Mouse (Mus musculus) macrophage (primary cell): ENCODE data around the gene Klk1. TPM values are rescaled to one million over a fixed set of nuclear protein-coding genes. Genes with fewer than 3 reads are reported as not detected.
"Not testable (repeated sequence)": the region's sequence is repeated elsewhere in the genome, so short reads cannot be mapped to it uniquely, and the experiment has no call there.

ENCODE experiments used
- H3K27ac ChIP-seq: fragments of 350-480 bp; formaldehyde crosslinking; 2 replicates; pipeline ENCODE4 v1.9.0; 2021
- H3K36me3 ChIP-seq: fragments of 350-480 bp; formaldehyde crosslinking; 2 replicates; pipeline ENCODE4 v1.9.0; 2021; ENCODE audit errors: inconsistent target
- H3K4me3 ChIP-seq: fragments of 350-480 bp; formaldehyde crosslinking; 2 replicates; pipeline ENCODE4 v1.9.0; 2021; ENCODE audit errors: inconsistent target
- H3K79me2 ChIP-seq: fragments of 350-480 bp; formaldehyde crosslinking; 2 replicates; pipeline ENCODE4 v1.9.0; 2021; ENCODE audit errors: inconsistent target
- WGBS: methylation state at CpG from one replicate; pipeline ENCODE4 v1.1.7; 2026; ENCODE audit warnings: inconsistent platforms; ENCODE audit not compliant: missing documents; 5-methylcytosine and 5-hydroxymethylcytosine counted together
- polyA plus RNA-seq: library from polyadenylated mRNA; stranded (reverse); fragments of 250-400 nt; gene quantifications from 3 replicates; pipeline ENCODE4 v1.2.4, GENCODE M21; 2018; ENCODE audit warnings: inconsistent platforms

Klk1 gene
- polyA plus RNA-seq, 1 experiment from 2014 or later = 0.30 TPM

GRCm38 (mm10) chr7:44244080-44244479, 18.9 kb downstream of the Klk1 start:
- WGBS = 14% methylated on average over 1 of the region's 1 CpGs
- H3K79me2 ChIP-seq = peaks cover 28% of the 10 kb centered on the region
- H3K36me3 ChIP-seq = no peaks in the 10 kb centered on the region
- no peak overlapping the region for H3K27ac ChIP-seq
- H3K4me3 ChIP-seq = no peak overlapping the region

GRCm38 (mm10) chr7:44246055-44246983, 21.2 kb downstream of the Klk1 start, which contains the start of the genes 1700028J19Rik and 2410002F23Rik:
Gene 1700028J19Rik (minus strand): TSS chr7:44246695.
Gene 2410002F23Rik (plus strand): TSS chr7:44246722.
- Histone ChIP-seq H3K27ac (peak within 1 kb of the TSS; percentile 89), H3K4me3 (peak within 1 kb of the TSS; percentile 96), H3K79me2 (peaks cover 29% of the 10 kb centered on the region), H3K36me3 (peaks cover 17% of the 10 kb centered on the region; the same call in 1 of the 2 replicates)
- under 1% methylated on average over 58 of the region's 62 CpGs for WGBS

GRCm38 (mm10) chr7:44246984-44247470, 21.9 kb downstream of the Klk1 start:
- H3K79me2 ChIP-seq = peaks cover 29% of the 10 kb centered on the region
- peak overlapping the region; percentile 96 for H3K4me3 ChIP-seq
- peak overlapping the region; percentile 46 for H3K27ac ChIP-seq
- H3K36me3 ChIP-seq = peaks cover 17% of the 10 kb centered on the region; the same call in 1 of the 2 replicates
- WGBS = under 1% methylated on average over 23 of the region's 23 CpGs

GRCm38 (mm10) chr7:44247971-44248370, 22.8 kb downstream of the Klk1 start:
- Histone ChIP-seq H3K79me2 (peaks cover 29% of the 10 kb centered on the region), H3K4me3 (no peak overlapping the region), H3K27ac (no peak overlapping the region), H3K36me3 (peaks cover 17% of the 10 kb centered on the region; the same call in 1 of the 2 replicates)
- 100% methylated on average over 2 of the region's 2 CpGs for WGBS

- H3K36me3 ChIP-seq = peaks cover 17% of the 10 kb centered on the region; the same call in 1 of the 2 replicates
- no peak overlapping the region for H3K27ac ChIP-seq
- 83% methylated on average over 4 of the region's 4 CpGs for WGBS
- peaks cover 29% of the 10 kb centered on the region for H3K79me2 ChIP-seq
- no peak overlapping the region for H3K4me3 ChIP-seq
These were observed 24.1 kb downstream of the Klk1 start for GRCm38 (mm10) chr7:44249248-44249647.

- Histone ChIP-seq H3K79me2 (peaks cover 28% of the 10 kb centered on the region), H3K36me3 (peaks cover 17% of the 10 kb centered on the region; the same call in 1 of the 2 replicates)
- H3K27ac ChIP-seq, H3K4me3 ChIP-seq: not testable (repeated sequence)
- 95% methylated on average over 14 of the region's 17 CpGs for WGBS
These were observed 25.6 kb downstream of the Klk1 start for GRCm38 (mm10) chr7:44250732-44251275.

- peaks cover 17% of the 10 kb centered on the region; the same call in 1 of the 2 replicates for H3K36me3 ChIP-seq
These were observed 28.0 kb downstream of the Klk1 start for GRCm38 (mm10) chr7:44253023-44253616.

GRCm38 (mm10) chr7:44254930-44255329, 29.8 kb downstream of the Klk1 start:
- Histone ChIP-seq H3K79me2 (no peaks in the 10 kb centered on the region), H3K4me3 (no peak overlapping the region), H3K36me3 (peaks cover 9% of the 10 kb centered on the region; the same call in 1 of the 2 replicates), H3K27ac (no peak overlapping the region)
- WGBS = 71% methylated on average over 6 of the region's 6 CpGs

More at GRCm38 (mm10) chr7:44253023-44253616, 28.0 kb downstream of the Klk1 start:
- H3K27ac ChIP-seq = no peak overlapping the region
- no peak overlapping the region for H3K4me3 ChIP-seq
- peaks cover 10% of the 10 kb centered on the region for H3K79me2 ChIP-seq
- 86% methylated on average over 15 of the region's 15 CpGs for WGBS

GRCm38 (mm10) chr7:44257278-44257677, 32.1 kb downstream of the Klk1 start, which contains the start of gene Acp4:
Gene Acp4 (minus strand): TSS chr7:44257378.
- no peaks in the 10 kb centered on the region for H3K36me3 ChIP-seq
- WGBS = 86% methylated on average over 4 of the region's 4 CpGs
- no peak within 1 kb of the TSS for H3K4me3 ChIP-seq
- H3K27ac ChIP-seq = no peak within 1 kb of the TSS
- H3K79me2 ChIP-seq = no peaks in the 10 kb centered on the region

- H3K4me3 ChIP-seq = no peak overlapping the region
- H3K27ac ChIP-seq = no peak overlapping the region
- no peaks in the 10 kb centered on the region for H3K79me2 ChIP-seq
- H3K36me3 ChIP-seq = no peaks in the 10 kb centered on the region
- WGBS = 80% methylated on average over 5 of the region's 6 CpGs
These were observed 35.2 kb downstream of the Klk1 start for GRCm38 (mm10) chr7:44260410-44260809.

GRCm38 (mm10) chr7:44261147-44261546, 36.0 kb downstream of the Klk1 start, which contains the start of gene Gm15517:
Gene Gm15517 (plus strand): TSS chr7:44261447.
- Histone ChIP-seq H3K27ac (no peak within 1 kb of the TSS), H3K4me3 (no peak within 1 kb of the TSS)
- WGBS = 34% methylated on average over 5 of the region's 5 CpGs

GRCm38 (mm10) chr7:44262791-44263643, 37.9 kb downstream of the Klk1 start:
- Histone ChIP-seq H3K36me3 (no peaks in the 10 kb centered on the region), H3K27ac (no peak overlapping the region), H3K79me2 (no peaks in the 10 kb centered on the region), H3K4me3 (no peak overlapping the region)
- 4% methylated on average over 34 of the region's 34 CpGs for WGBS

More at GRCm38 (mm10) chr7:44261147-44261546, 36.0 kb downstream of the Klk1 start, which contains the start of gene Gm15517:
- Histone ChIP-seq H3K79me2 (no peaks in the 10 kb centered on the region), H3K36me3 (no peaks in the 10 kb centered on the region)

- Histone ChIP-seq H3K36me3 (no peaks in the 10 kb centered on the region), H3K4me3 (no peak overlapping the region), H3K27ac (no peak overlapping the region), H3K79me2 (no peaks in the 10 kb centered on the region)
- 85% methylated on average over 11 of the region's 11 CpGs for WGBS
These were observed 43.0 kb downstream of the Klk1 start for GRCm38 (mm10) chr7:44268117-44268516.
